In the genomic region with DNA sequence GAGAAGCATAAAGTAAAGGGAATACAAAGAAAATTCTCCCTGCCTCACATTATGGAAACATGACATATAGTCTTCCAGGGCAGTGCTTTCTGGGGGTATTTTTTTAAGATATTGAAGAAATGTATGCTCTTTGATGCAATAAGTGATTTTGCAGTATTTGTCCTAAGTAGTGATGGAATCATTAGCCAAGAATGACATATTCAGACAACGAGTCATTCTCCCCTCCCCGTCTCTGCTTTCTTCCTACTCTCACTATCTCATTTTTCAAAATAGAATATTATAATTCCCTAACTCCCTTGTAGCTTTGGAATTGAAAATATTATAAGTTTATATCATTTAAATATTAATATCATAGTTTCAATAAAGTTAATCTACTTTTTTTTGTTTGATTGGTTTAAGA, we compare ENCODE assay signal across 17 mouse cellular contexts.
"Had no signal": no experiment of that assay in that cellular context is flagged by ENCODE, and none has a peak within 500 bp of the region (broad histone marks: within the 10 kb centered on the region; RNA-seq: fewer than 3 reads in every experiment).

No protein-coding gene starts in this region.

- H3K4me3 ChIP-seq: neural tube, embryonic 12.5 days; neural tube, embryonic 13.5 days; neural tube, embryonic 15.5 days; stomach, embryonic 15.5 days had no signal

- H3K9ac ChIP-seq: neural tube, embryonic 12.5 days; neural tube, embryonic 13.5 days; neural tube, embryonic 15.5 days; stomach, embryonic 15.5 days had no signal

- DNase-seq: retina, postnatal 1 day; right cerebral cortex, adult 18-20 months; right cerebral cortex, postnatal 14 days; right cerebral cortex, postnatal 25 days; right cerebral cortex, postnatal 4 days; spleen, adult 18-20 months; thymus, adult 18-20 months; thymus, adult 2 months; thymus, postnatal 14 days; thymus, postnatal 25 days; thymus, postnatal 36 days; thymus, postnatal 4 days had no signal

- H3K4me2 ChIP-seq: neural tube, embryonic 12.5 days; neural tube, embryonic 13.5 days; neural tube, embryonic 15.5 days; stomach, embryonic 15.5 days had no signal

- H3K27ac ChIP-seq: neural tube, embryonic 12.5 days; neural tube, embryonic 13.5 days; neural tube, embryonic 15.5 days; stomach, embryonic 15.5 days; stomach, postnatal 0 days had no signal

- H3K9me3 ChIP-seq: neural tube, embryonic 12.5 days; neural tube, embryonic 13.5 days; neural tube, embryonic 15.5 days; stomach, embryonic 15.5 days had no signal

- H3K4me1 ChIP-seq: neural tube, embryonic 12.5 days; neural tube, embryonic 13.5 days; neural tube, embryonic 15.5 days; stomach, embryonic 15.5 days had no signal

- H3K36me3 ChIP-seq: neural tube, embryonic 12.5 days; neural tube, embryonic 13.5 days; neural tube, embryonic 15.5 days; stomach, embryonic 15.5 days had no signal

- H3K27me3 ChIP-seq: neural tube, embryonic 12.5 days; neural tube, embryonic 13.5 days; neural tube, embryonic 15.5 days; stomach, embryonic 15.5 days had no signal
